Mouse (Mus musculus) cerebellum, postnatal 10 days (tissue): ENCODE data around the gene 5430419D17Rik.

ENCODE experiments used
- DNase-seq, 2 experiments: peaks; one replicate each; pipeline ENCODE4 v3.0.0; 2021; ENCODE audit warnings: mixed read lengths in 2 of 2

5430419D17Rik gene

GRCm38 (mm10) chr7:131318340-131318739 lies 144.1 kb downstream of the 5430419D17Rik start:
- no peak for DNase-seq

GRCm38 (mm10) chr7:131322192-131322591 lies 148.0 kb downstream of the 5430419D17Rik start, which contains the start of gene Cuzd1:
TSS of gene Cuzd1 (minus strand) at chr7:131322292.
- DNase-seq, result no peak

- no peak for DNase-seq
These were observed 152.9 kb downstream of the 5430419D17Rik start for GRCm38 (mm10) chr7:131327054-131327453.

- DNase-seq, result no peak
These were observed 155.2 kb downstream of the 5430419D17Rik start, which contains the start of gene Fam24b for GRCm38 (mm10) chr7:131329416-131329815. TSS of gene Fam24b (minus strand) at chr7:131329516.

- DNase-seq, result no peak
These were observed 157.5 kb downstream of the 5430419D17Rik start for GRCm38 (mm10) chr7:131331688-131332087.

GRCm38 (mm10) chr7:131333564-131333963 lies 159.4 kb downstream of the 5430419D17Rik start, which contains the start of gene Fam24a:
TSS of gene Fam24a (plus strand) at chr7:131333864.
- no peak for DNase-seq

DNA sequence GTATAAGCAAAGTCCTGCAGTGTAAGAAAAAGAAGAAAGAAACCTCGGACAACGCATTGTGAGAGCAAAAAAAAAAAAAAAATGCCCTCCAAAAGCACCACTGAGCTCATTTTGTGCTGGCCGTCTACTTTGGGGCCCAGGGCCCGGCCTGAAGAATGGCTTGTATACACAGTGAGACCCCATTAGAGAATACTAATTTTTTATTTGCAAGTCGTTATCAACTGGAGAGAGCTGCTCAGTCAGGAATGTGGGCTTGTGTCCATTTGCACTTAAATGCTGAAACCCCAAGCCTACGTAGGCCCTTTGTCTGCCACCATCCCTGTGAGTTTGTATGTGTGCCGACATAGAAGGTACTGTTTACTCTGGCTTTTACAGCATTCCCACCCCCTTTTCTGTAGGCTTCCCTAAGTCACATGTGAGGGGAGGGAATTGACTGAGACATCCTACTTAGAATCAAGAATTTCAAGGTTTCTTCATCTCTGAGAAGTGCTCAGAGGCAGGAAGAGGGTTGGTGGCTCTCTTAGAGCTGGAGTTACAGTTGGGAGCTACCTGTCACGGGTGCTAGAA lies 163.4 kb downstream of the 5430419D17Rik start:
- DNase-seq, result no peak

- DNase-seq, result peak; percentile 47 to 54
These were observed 171.8 kb downstream of the 5430419D17Rik start for GRCm38 (mm10) chr7:131345856-131346541.
